Mouse (Mus musculus) ES-Bruce4 (cell line): ENCODE measurements around the gene Rara. TPM values are rescaled to one million over a fixed set of nuclear protein-coding genes. Genes with fewer than 3 reads are reported as not detected.
A peak's percentile ranks its signal among the peaks of the same experiment; 100 is the strongest.
"Not testable (repeated sequence)": the region's sequence is repeated elsewhere in the genome, so short reads cannot be mapped to it uniquely, and the experiment has no call there.

Experiments used
- H3K27ac ChIP-seq: 2 replicates; pipeline ENCODE4 v1.5.1; 2012; ENCODE audit warnings: low read length, inconsistent platforms; ENCODE audit not compliant: insufficient read depth
- H3K27me3 ChIP-seq: 2 replicates; pipeline ENCODE4 v1.6.1; 2012; ENCODE audit warnings: mild to moderate bottlenecking, low read length, inconsistent platforms; ENCODE audit not compliant: control insufficient read depth, poor library complexity, insufficient read depth, severe bottlenecking
- H3K36me3 ChIP-seq: 2 replicates; pipeline ENCODE4 v1.6.1; 2012; ENCODE audit warnings: inconsistent platforms, mild to moderate bottlenecking, low read length, moderate library complexity; ENCODE audit not compliant: control insufficient read depth, poor library complexity, insufficient read depth, severe bottlenecking
- H3K4me1 ChIP-seq: one replicate; pipeline ENCODE4 v1.8.1; 2011; ENCODE audit warnings: low read length; ENCODE audit not compliant: control insufficient read depth, insufficient read depth
- H3K4me3 ChIP-seq: 2 replicates; pipeline ENCODE4 v1.5.1; 2011; ENCODE audit warnings: low read depth, mild to moderate bottlenecking, low read length
- H3K9ac ChIP-seq: 2 replicates; pipeline ENCODE4 v1.6.1; 2012; ENCODE audit warnings: low read depth, mild to moderate bottlenecking, inconsistent platforms; ENCODE audit not compliant: poor library complexity, severe bottlenecking
- H3K9me3 ChIP-seq: replicated peaks from 2 replicates; pipeline ENCODE4 v1.6.1; 2012; ENCODE audit warnings: mild to moderate bottlenecking, low read length, inconsistent platforms; ENCODE audit not compliant: control insufficient read depth, poor library complexity, insufficient read depth, severe bottlenecking
- CTCF ChIP-seq: IDR thresholded peaks from one replicate; pipeline ENCODE4 v1.8.1; 2011; ENCODE audit warnings: low read depth, low read length
- EP300 ChIP-seq: IDR thresholded peaks from 2 replicates; pipeline ENCODE4 v1.6.1; 2011; ENCODE audit warnings: low read depth, low read length; ENCODE audit not compliant: insufficient read depth
- POLR2A ChIP-seq: IDR thresholded peaks from one replicate; pipeline ENCODE4 v1.8.1; 2011; ENCODE audit warnings: low read length; ENCODE audit not compliant: insufficient read depth
- polyA plus RNA-seq: library from polyadenylated mRNA; stranded (reverse); fragments of >200 nt; gene quantifications from 2 replicates; pipeline ENCODE4 v1.2.4, GENCODE M21; 2011; ENCODE audit warnings: low read depth; ENCODE audit not compliant: missing spikeins, insufficient read depth, insufficient read length

Gene Rara
- polyA plus RNA-seq, 1 experiment: 23.7 TPM

DNA sequence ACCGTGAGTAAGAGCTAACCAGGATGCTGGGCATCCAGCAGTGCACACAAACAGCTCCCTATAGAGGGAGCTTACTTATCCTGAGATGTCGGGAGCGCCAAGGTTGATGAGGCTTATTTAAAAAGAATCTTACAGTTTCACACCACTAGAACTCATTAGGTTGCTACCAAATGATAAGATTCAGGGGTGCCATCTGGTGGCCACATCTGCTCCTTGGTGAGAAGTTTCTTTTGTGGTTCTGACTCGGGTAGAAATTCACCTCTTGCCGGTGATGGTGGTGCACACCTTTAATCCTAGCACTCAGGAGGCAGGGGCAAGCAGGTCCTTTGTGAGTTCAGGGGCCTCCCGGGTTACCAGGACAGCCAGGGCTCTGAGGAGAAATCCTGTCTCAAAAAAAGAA, 18.0 kb upstream of the Rara start:
- TF ChIP-seq CTCF (peak; percentile 37), EP300 (no peak)
- peaks cover 7% of the 10 kb centered on the region for H3K4me1 ChIP-seq
- peak overlapping the region; percentile 60 for H3K9ac ChIP-seq
- H3K9me3 ChIP-seq: no peaks in the 10 kb centered on the region
- H3K27me3 ChIP-seq: no peaks in the 10 kb centered on the region
- no peak overlapping the region for H3K27ac ChIP-seq
- H3K36me3 ChIP-seq: peaks cover 55% of the 10 kb centered on the region
- H3K4me3 ChIP-seq: peak overlapping the region; percentile 17

DNA sequence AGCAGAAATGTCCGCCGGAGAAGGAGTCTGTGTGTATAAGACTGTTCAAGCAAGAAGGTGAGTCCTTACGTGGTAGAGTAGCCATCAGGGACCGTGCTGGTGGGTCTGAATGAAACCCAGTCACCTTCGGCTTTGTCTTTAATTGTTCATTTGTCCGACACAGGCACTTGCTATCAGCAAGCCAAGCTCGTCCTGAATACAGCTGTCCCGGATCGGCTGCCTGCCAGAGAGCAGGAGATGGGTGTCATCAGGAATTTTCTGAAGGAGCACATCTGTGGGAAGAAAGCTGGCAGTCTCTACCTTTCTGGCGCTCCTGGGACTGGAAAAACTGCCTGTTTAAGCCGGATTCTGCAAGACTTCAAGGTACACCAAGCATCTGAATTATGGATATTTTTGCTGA, 17.2 kb upstream of the Rara start:
- H3K36me3 ChIP-seq: peaks cover 61% of the 10 kb centered on the region
- H3K27ac ChIP-seq: no peak overlapping the region
- no peak for TF ChIP-seq POLR2A
- TF ChIP-seq EP300: no peak
- no peak for TF ChIP-seq CTCF

DNA sequence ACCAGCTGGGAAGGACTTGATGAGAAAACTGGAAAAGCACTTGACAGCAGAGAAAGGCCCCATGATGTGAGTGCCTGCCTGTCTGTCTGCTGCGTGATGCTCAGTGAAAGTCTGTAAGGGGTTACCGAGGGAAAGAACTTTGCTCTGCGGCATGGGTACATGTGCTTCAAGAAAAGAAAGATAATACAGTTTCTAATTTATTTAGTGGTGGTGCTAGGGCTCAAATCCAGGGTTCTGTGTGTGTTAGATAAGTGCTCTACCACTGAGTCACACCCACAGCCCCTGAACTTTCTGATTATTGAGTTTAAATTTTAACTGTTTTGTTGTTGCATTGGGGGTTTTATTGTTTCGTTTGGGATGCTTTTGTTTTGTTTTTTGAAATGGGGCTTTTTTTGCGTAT, 16.1 kb upstream of the Rara start:
- H3K9me3 ChIP-seq: no peaks in the 10 kb centered on the region
- no peak overlapping the region for H3K9ac ChIP-seq
- no peak for TF ChIP-seq EP300
- TF ChIP-seq POLR2A: no peak
- no peak for TF ChIP-seq CTCF
- H3K27me3 ChIP-seq: no peaks in the 10 kb centered on the region
- H3K4me3 ChIP-seq: no peak overlapping the region
- peaks cover 70% of the 10 kb centered on the region for H3K36me3 ChIP-seq
- no peak overlapping the region for H3K27ac ChIP-seq
- H3K4me1 ChIP-seq: peaks cover 3% of the 10 kb centered on the region

More for the DNA sequence above, 17.2 kb upstream of the Rara start:
- Histone ChIP-seq H3K9me3 (no peaks in the 10 kb centered on the region), H3K4me3 (no peak overlapping the region), H3K4me1 (peaks cover 5% of the 10 kb centered on the region), H3K9ac (no peak overlapping the region), H3K27me3 (no peaks in the 10 kb centered on the region)

DNA sequence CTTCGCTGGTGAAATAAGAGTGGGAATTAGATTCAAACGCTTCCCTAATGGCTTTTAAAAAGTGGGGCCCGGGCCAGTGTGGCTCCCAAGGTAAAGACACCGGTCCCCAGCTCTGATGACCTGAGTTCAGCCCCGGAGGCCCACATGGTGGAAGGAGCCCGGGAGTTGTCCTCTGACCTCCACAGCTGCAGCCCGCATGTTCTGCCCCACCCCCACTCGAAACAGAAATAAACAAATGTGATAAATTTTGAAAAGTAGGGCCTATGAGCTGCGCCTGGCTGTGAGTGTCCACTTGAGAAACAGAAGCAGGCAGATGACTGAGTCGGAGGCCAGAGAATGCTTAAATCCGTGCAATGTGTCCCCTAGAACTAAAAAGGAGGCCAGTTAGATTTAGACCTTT, 13.4 kb upstream of the Rara start:
- Histone ChIP-seq H3K27ac (no peak overlapping the region), H3K4me3 (no peak overlapping the region), H3K27me3 (no peaks in the 10 kb centered on the region), H3K36me3 (peaks cover 90% of the 10 kb centered on the region), H3K9me3 (no peaks in the 10 kb centered on the region), H3K9ac (no peak overlapping the region), H3K4me1 (peaks cover 5% of the 10 kb centered on the region)
- no peak for TF ChIP-seq POLR2A
- no peak for TF ChIP-seq CTCF
- no peak for TF ChIP-seq EP300

DNA sequence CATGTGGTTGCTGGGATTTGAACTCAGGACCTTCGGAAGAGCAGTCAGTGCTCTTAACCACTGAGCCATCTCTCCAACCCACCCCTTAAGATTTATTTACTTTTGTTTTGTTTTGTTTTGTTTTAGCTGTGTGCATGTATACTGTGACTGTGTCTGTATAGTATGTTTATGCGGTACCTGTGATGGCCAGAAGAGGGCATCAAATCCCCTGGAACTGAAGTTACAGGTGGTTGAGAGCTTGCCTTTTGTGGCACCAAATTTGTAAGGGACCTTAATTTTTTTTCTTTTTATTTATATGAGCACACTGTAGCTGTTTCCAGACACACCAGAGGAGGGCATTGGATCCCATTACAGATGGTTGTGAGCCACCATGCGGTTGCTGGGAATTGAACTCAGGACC, 11.2 kb upstream of the Rara start:
- H3K9me3 ChIP-seq, H3K9ac ChIP-seq, H3K27ac ChIP-seq, H3K4me3 ChIP-seq, H3K4me1 ChIP-seq, H3K27me3 ChIP-seq: not testable (repeated sequence)
- peaks cover 92% of the 10 kb centered on the region for H3K36me3 ChIP-seq

DNA sequence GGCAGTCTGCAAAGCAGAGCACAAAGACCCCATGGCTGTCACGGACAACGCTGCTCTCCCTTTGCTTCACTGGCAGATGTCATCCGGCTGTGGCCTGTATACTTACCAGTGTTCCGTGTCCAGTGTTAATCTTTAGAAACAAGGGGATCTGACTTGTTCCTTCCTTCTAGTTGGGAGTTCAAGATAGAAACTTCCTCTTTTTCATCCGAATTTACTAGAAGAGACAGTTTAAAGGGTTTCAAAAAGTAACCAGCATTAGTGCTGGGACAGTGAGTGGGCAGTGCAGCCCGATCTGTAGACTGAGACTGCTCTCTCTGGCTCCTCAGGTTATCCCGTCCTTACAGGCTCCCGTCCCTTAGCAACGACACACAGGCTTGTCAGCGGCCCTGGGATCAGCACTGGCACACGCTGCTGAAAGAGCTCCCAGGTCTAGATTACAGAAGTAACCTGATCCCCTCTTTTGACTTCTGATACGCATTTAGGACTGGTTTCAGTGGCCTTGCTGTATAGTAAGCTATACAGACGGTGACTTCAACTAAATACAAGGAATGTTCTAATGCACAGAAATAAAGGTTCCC, 10.1 kb upstream of the Rara start:
- Histone ChIP-seq H3K27ac (no peak overlapping the region), H3K9me3 (no peaks in the 10 kb centered on the region), H3K4me1 (peaks cover 3% of the 10 kb centered on the region), H3K36me3 (peaks cover 81% of the 10 kb centered on the region), H3K9ac (no peak overlapping the region), H3K27me3 (no peaks in the 10 kb centered on the region), H3K4me3 (no peak overlapping the region)
- no peak for TF ChIP-seq EP300
- TF ChIP-seq POLR2A: no peak
- TF ChIP-seq CTCF: no peak
